Mouse (Mus musculus) T-helper 2 cell (primary cell): ENCODE results near the gene 6330409D20Rik.

Experiments
- in situ Hi-C: fragments of 300-600 bp; cut with MboI, MseI; formaldehyde crosslinking; loops from one replicate; pipeline ENCODE4 v1.15.1; 2025; ENCODE audit warnings: high pct_unique_total_duplicates

Gene 6330409D20Rik

GRCm38 (mm10) chr2:32724832-32725790, 15.7 kb downstream of the 6330409D20Rik start:
- in situ Hi-C loops: no loop called here

GRCm38 (mm10) chr2:32724149-32724548, 16.7 kb downstream of the 6330409D20Rik start:
- in situ Hi-C loops: no loop called here

- in situ Hi-C loops: no loop called here
These were observed 18.2 kb downstream of the 6330409D20Rik start for GRCm38 (mm10) chr2:32722581-32722980.

GRCm38 (mm10) chr2:32722046-32722445, 18.8 kb downstream of the 6330409D20Rik start:
- in situ Hi-C loops: no loop called here

GRCm38 (mm10) chr2:32720681-32721229, 20.1 kb downstream of the 6330409D20Rik start, which contains the start of gene Sh2d3c:
Sh2d3c (plus strand) TSS chr2:32721055.
- in situ Hi-C loops: no loop called here

GRCm38 (mm10) chr2:32720053-32720452, 20.8 kb downstream of the 6330409D20Rik start:
- in situ Hi-C loops: no loop called here

GRCm38 (mm10) chr2:32718761-32719160, 22.1 kb downstream of the 6330409D20Rik start:
- in situ Hi-C loops: no loop called here

- in situ Hi-C loops: no loop called here
These were observed 25.8 kb downstream of the 6330409D20Rik start for GRCm38 (mm10) chr2:32714987-32715425.

GRCm38 (mm10) chr2:32714117-32714986, 26.5 kb downstream of the 6330409D20Rik start:
- in situ Hi-C loops: no loop called here

- in situ Hi-C loops: no loop called here
These were observed 27.6 kb downstream of the 6330409D20Rik start, which contains the start of gene Cdk9 for GRCm38 (mm10) chr2:32712934-32713817. Cdk9 (minus strand) TSS chr2:32713076.

GRCm38 (mm10) chr2:32712586-32712933, 28.3 kb downstream of the 6330409D20Rik start:
- in situ Hi-C loops: no loop called here

- in situ Hi-C loops: no loop called here
These were observed 28.7 kb downstream of the 6330409D20Rik start for GRCm38 (mm10) chr2:32712108-32712551.

GRCm38 (mm10) chr2:32711301-32712056, 29.3 kb downstream of the 6330409D20Rik start:
- in situ Hi-C loops: no loop called here

- in situ Hi-C loops: no loop called here
These were observed 30.4 kb downstream of the 6330409D20Rik start for GRCm38 (mm10) chr2:32710425-32710824.

GRCm38 (mm10) chr2:32709521-32710137, 31.2 kb downstream of the 6330409D20Rik start:
- in situ Hi-C loops: loop anchor here (10.0 kb wide), 1 partner anchor 1915 kb away; no protein-coding TSS in a partner anchor

GRCm38 (mm10) chr2:32708643-32709042, 32.2 kb downstream of the 6330409D20Rik start:
- in situ Hi-C loops: loop anchor here (10.0 kb wide), 1 partner anchor 1916 kb away; no protein-coding TSS in a partner anchor

GRCm38 (mm10) chr2:32706971-32707370, 33.8 kb downstream of the 6330409D20Rik start:
- in situ Hi-C loops: loop anchor here (10.0 kb wide), 1 partner anchor 1918 kb away; no protein-coding TSS in a partner anchor

- in situ Hi-C loops: loop anchor here (10.0 kb wide), 1 partner anchor 1920 kb away; no protein-coding TSS in a partner anchor
These were observed 35.8 kb downstream of the 6330409D20Rik start for GRCm38 (mm10) chr2:32705018-32705417.

GRCm38 (mm10) chr2:32704021-32704421, 36.8 kb downstream of the 6330409D20Rik start, which contains the start of gene Fpgs:
Fpgs (minus strand) TSS chr2:32704145.
- in situ Hi-C loops: loop anchor here (10.0 kb wide), 1 partner anchor 1921 kb away; no protein-coding TSS in a partner anchor
